32 mouse cellular contexts compared by ENCODE assay signal in genomic region chr17:29778021-29778420, GRCm38 (mm10).
DNase-seq lines count a peak whose midpoint lies in the region; ATAC-seq and TF ChIP-seq lines count a peak whose summit lies in the region.
"Had no signal": no experiment of that assay in that cellular context is flagged by ENCODE, and none has a peak within 500 bp of the region (broad histone marks: within the 10 kb centered on the region; RNA-seq: fewer than 3 reads in every experiment).

No protein-coding gene starts in this region.

- no peaks in the 10 kb centered on the region for H3K9me3 ChIP-seq in hindbrain, embryonic 15.5 days
- no peaks in the 10 kb centered on the region for H3K9me3 ChIP-seq in hindbrain, embryonic 14.5 days (ENCODE audit: control insufficient read depth, low read length)
- no peaks in the 10 kb centered on the region for H3K9me3 ChIP-seq in forebrain, embryonic 13.5 days (replicated peaks)
- H3K9me3 ChIP-seq in limb, embryonic 10.5 days (replicated peaks) = no peaks in the 10 kb centered on the region
- H3K9me3 ChIP-seq: embryonic facial prominence, embryonic 13.5 days; heart, embryonic 10.5 days had no signal

- no peak for TF ChIP-seq POLR2A in brain, embryonic 14.5 days (IDR thresholded peaks at IDR 0.05; ENCODE audit: borderline replicate concordance, extremely low read depth, insufficient read depth, insufficient read length, poor library complexity, severe bottlenecking)

- TF ChIP-seq CTCF in brain, embryonic 14.5 days (IDR thresholded peaks at IDR 0.05; ENCODE audit: borderline replicate concordance, extremely low read depth, insufficient read depth, insufficient read length) = no peak

- DNase-seq in hindbrain, embryonic 14.5 days (ENCODE audit: low spot score) = no peak
- DNase-seq in brain, embryonic 14.5 days (ENCODE audit: low read depth) = peak; percentile 93
- DNase-seq in limb, embryonic 10.5 days (ENCODE audit: low spot score) = no peak
- DNase-seq in c-Kit-positive CD71-positive TER-119-positive erythroid progenitor cells, embryonic 14.5 days (ENCODE audit: low spot score) = no peak
- no peak for DNase-seq in left cerebral cortex, adult 11 months (ENCODE audit: low spot score)
- no peak for DNase-seq in urinary bladder, adult 2 months (ENCODE audit: low spot score)
- DNase-seq: adrenal gland, adult 2 months; cerebellum, adult 11 months; cerebellum, adult 9-10 months; embryo, embryonic 11 days; gastrocnemius, postnatal 25 days; heart, adult 11 months; heart, postnatal 36 days; kidney, adult 2 months; kidney, postnatal 36 days; liver; lung, adult 2 months; lung, postnatal 10 days; midbrain, embryonic 14.5 days; right cerebral cortex, postnatal 4 days; thymus, adult 2 months; thymus, postnatal 36 days had no signal

- H3K36me3 ChIP-seq in hindbrain, embryonic 15.5 days = no peaks in the 10 kb centered on the region
- H3K36me3 ChIP-seq in hindbrain, embryonic 14.5 days (replicated peaks; ENCODE audit: control insufficient read depth, insufficient read depth) = no peaks in the 10 kb centered on the region
- H3K36me3 ChIP-seq in forebrain, embryonic 13.5 days (ENCODE audit: poor library complexity, severe bottlenecking) = no peaks in the 10 kb centered on the region
- no peaks in the 10 kb centered on the region for H3K36me3 ChIP-seq in limb, embryonic 10.5 days
- H3K36me3 ChIP-seq: embryonic facial prominence, embryonic 13.5 days; heart, embryonic 10.5 days had no signal

- H3K9ac ChIP-seq in hindbrain, embryonic 15.5 days = no peak overlapping the region
- no peak overlapping the region for H3K9ac ChIP-seq in hindbrain, embryonic 14.5 days
- H3K9ac ChIP-seq in forebrain, embryonic 13.5 days = no peak overlapping the region
- H3K9ac ChIP-seq: embryonic facial prominence, embryonic 13.5 days; liver, embryonic 14.5 days had no signal

- H3K4me3 ChIP-seq in hindbrain, embryonic 15.5 days = no peak overlapping the region
- no peak overlapping the region for H3K4me3 ChIP-seq in hindbrain, embryonic 14.5 days (replicated peaks; ENCODE audit: low read length)
- H3K4me3 ChIP-seq in forebrain, embryonic 13.5 days = no peak overlapping the region
- no peak overlapping the region for H3K4me3 ChIP-seq in limb, embryonic 10.5 days
- H3K4me3 ChIP-seq: embryonic facial prominence, embryonic 13.5 days; erythroblast, embryonic 14.5 days; heart, embryonic 10.5 days; myocyte had no signal

- WGBS in hindbrain, embryonic 15.5 days = 57% methylated on average over 8 of the region's 8 CpGs
- 69% methylated on average over 8 of the region's 8 CpGs for WGBS in hindbrain, embryonic 14.5 days
- WGBS in forebrain, embryonic 13.5 days = 24% methylated on average over 8 of the region's 8 CpGs
- WGBS in limb, embryonic 10.5 days = 63% methylated on average over 8 of the region's 8 CpGs

- ATAC-seq in hindbrain, embryonic 15.5 days (ENCODE audit: low FRiP score, low read depth) = 0 out of 2 replicates have a peak, but pooled peaks have one; percentile 34
- no peak for ATAC-seq in hindbrain, embryonic 14.5 days (ENCODE audit: low FRiP score)
- peak; percentile 89 for ATAC-seq in forebrain, embryonic 13.5 days
- ATAC-seq: CD4-positive, CD25-positive, alpha-beta regulatory T cell, adult 4 months; hindbrain, embryonic 16.5 days had no signal

- H3K27ac ChIP-seq in hindbrain, embryonic 15.5 days (replicated peaks) = no peak overlapping the region
- no peak overlapping the region for H3K27ac ChIP-seq in hindbrain, embryonic 14.5 days
- H3K27ac ChIP-seq in forebrain, embryonic 13.5 days = peak overlapping the region; percentile 46
- peak overlapping the region; percentile 14; the same call in 1 of the 2 replicates for H3K27ac ChIP-seq in limb, embryonic 10.5 days
- H3K27ac ChIP-seq: embryonic facial prominence, embryonic 13.5 days; heart, embryonic 10.5 days; liver, embryonic 14.5 days; macrophage had no signal

- H3K4me2 ChIP-seq in hindbrain, embryonic 15.5 days = no peak overlapping the region
- H3K4me2 ChIP-seq in hindbrain, embryonic 14.5 days (replicated peaks) = no peak overlapping the region
- H3K4me2 ChIP-seq in forebrain, embryonic 13.5 days = 0 out of 2 replicates have a peak overlapping the region, but pooled peaks have one; percentile 2
- H3K4me2 ChIP-seq: embryonic facial prominence, embryonic 13.5 days had no signal

- H3K27me3 ChIP-seq in hindbrain, embryonic 15.5 days = no peaks in the 10 kb centered on the region
- H3K27me3 ChIP-seq in hindbrain, embryonic 14.5 days (ENCODE audit: control insufficient read depth, insufficient read depth, low read length) = no peaks in the 10 kb centered on the region
- no peaks in the 10 kb centered on the region for H3K27me3 ChIP-seq in forebrain, embryonic 13.5 days
- peaks cover 11% of the 10 kb centered on the region; the same call in 1 of the 2 replicates for H3K27me3 ChIP-seq in limb, embryonic 10.5 days (ENCODE audit: low read depth, poor library complexity, severe bottlenecking)

- H3K4me1 ChIP-seq in hindbrain, embryonic 15.5 days (replicated peaks) = no peaks in the 10 kb centered on the region
- no peaks in the 10 kb centered on the region; the same call in 1 of the 2 replicates for H3K4me1 ChIP-seq in hindbrain, embryonic 14.5 days (replicated peaks; ENCODE audit: control insufficient read depth, insufficient read depth, low read length)
- H3K4me1 ChIP-seq in forebrain, embryonic 13.5 days = peaks cover 13% of the 10 kb centered on the region
- peaks cover 41% of the 10 kb centered on the region for H3K4me1 ChIP-seq in limb, embryonic 10.5 days
- H3K4me1 ChIP-seq: heart, embryonic 10.5 days had no signal

Comparison
In these comparisons a context has a peak if more than half of its experiments do, and no peak if none do; other contexts are left out.
1. H3K27ac ChIP-seq: peak in forebrain, embryonic 13.5 days (single experiment) and limb, embryonic 10.5 days (single experiment); none in hindbrain, embryonic 15.5 days (single experiment) and hindbrain, embryonic 14.5 days (single experiment).